Mouse (Mus musculus): ENCODE data around the gene Wdr20.

DNA sequence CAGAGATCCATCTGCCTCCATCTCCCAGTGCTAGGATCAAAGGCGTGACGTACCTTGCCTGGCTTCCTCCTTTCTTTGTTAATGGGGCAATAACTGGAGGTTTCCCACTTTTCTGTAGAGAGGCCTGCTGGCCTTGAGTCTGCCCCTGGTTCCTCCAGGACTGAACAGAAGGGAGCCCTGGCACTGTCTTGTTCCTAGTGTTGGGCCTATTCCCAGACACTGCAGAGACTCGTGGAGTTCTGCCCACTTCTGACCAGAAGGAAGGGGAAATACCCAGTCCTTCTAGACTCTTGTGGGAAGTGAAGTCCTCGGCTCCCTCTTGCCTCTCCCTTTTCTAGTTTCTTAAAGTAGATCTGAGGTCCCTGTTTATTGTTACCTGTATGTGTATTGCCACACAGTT is 48.5 kb downstream of the Wdr20 start:
- TF ChIP-seq EP300 (IDR thresholded peaks at IDR 0.05; ENCODE audit: low read depth) (no peak), CTCF (IDR thresholded peaks at IDR 0.05; ENCODE audit: low read depth) (no peak)
